Mouse (Mus musculus) myocyte (in vitro differentiated cells): ENCODE measurements around the gene Hsd17b12. TPM values are rescaled to one million over a fixed set of nuclear protein-coding genes. Genes with fewer than 3 reads are reported as not detected.

Experiments used
- H3K27me3 ChIP-seq: one replicate; pipeline ENCODE4 v1.6.1; 2011; ENCODE audit not compliant: control insufficient read depth, insufficient read depth, insufficient read length
- H3K36me3 ChIP-seq: one replicate; pipeline ENCODE4 v1.6.1; 2011; ENCODE audit not compliant: control insufficient read depth, insufficient read depth
- H3K4me2 ChIP-seq: one replicate; pipeline ENCODE4 v1.6.1; 2011; ENCODE audit warnings: low read depth, control low read depth
- H3K4me3 ChIP-seq: one replicate; pipeline ENCODE4 v1.5.1; 2011; ENCODE audit warnings: mild to moderate bottlenecking, control low read depth, moderate library complexity
- H3K79me2 ChIP-seq: one replicate; pipeline ENCODE4 v1.6.1; 2011; ENCODE audit not compliant: control insufficient read depth, insufficient read depth
- H3ac ChIP-seq: one replicate; pipeline ENCODE4 v1.6.1; 2011; ENCODE audit not compliant: control insufficient read depth, insufficient read length
- CEBPB ChIP-seq: IDR thresholded peaks from 2 replicates; pipeline ENCODE4 v1.6.1; 2011; ENCODE audit warnings: mild to moderate bottlenecking, moderate library complexity; ENCODE audit not compliant: poor library complexity, insufficient read depth, severe bottlenecking
- E2F4 ChIP-seq: IDR thresholded peaks from one replicate; pipeline ENCODE4 v1.6.1; 2011; ENCODE audit warnings: mild to moderate bottlenecking, control low read depth, moderate library complexity; ENCODE audit not compliant: insufficient read depth
- MAX ChIP-seq: IDR thresholded peaks from one replicate; pipeline ENCODE4 v1.6.1; 2011; ENCODE audit warnings: low read depth, mild to moderate bottlenecking, control low read depth
- MYOD1 ChIP-seq, 3 experiments: IDR thresholded peaks; one replicate each; pipeline ENCODE4 v1.6.1; 2011; ENCODE audit warnings: control low read depth in 2 of 3, low read depth in 2 of 3, mild to moderate bottlenecking in 2 of 3, moderate library complexity in 1 of 3; ENCODE audit not compliant: insufficient read length in 2 of 3, control insufficient read depth in 1 of 3
- MYOG ChIP-seq, 3 experiments: IDR thresholded peaks; one replicate each; pipeline ENCODE4 v1.6.1; 2011; ENCODE audit warnings: control low read depth in 2 of 3, low read depth in 2 of 3, mild to moderate bottlenecking in 2 of 3; ENCODE audit not compliant: insufficient read length in 2 of 3, control insufficient read depth in 1 of 3, insufficient read depth in 1 of 3
- POLR2A ChIP-seq: IDR thresholded peaks from one replicate; pipeline ENCODE4 v1.6.1; 2011; ENCODE audit warnings: low read depth, mild to moderate bottlenecking, control low read depth, moderate library complexity; ENCODE audit not compliant: insufficient read length
- POLR2AphosphoS2 ChIP-seq: IDR thresholded peaks from one replicate; pipeline ENCODE4 v1.6.1; 2011; ENCODE audit warnings: low read depth, control low read depth; ENCODE audit not compliant: insufficient read length
- REST ChIP-seq: IDR thresholded peaks from one replicate; pipeline ENCODE4 v1.6.1; 2011; ENCODE audit warnings: mild to moderate bottlenecking, control low read depth, moderate library complexity; ENCODE audit not compliant: insufficient read depth, insufficient read length
- SRF ChIP-seq: IDR thresholded peaks from one replicate; pipeline ENCODE4 v1.6.1; 2011; ENCODE audit warnings: low read depth; ENCODE audit not compliant: control insufficient read depth, insufficient read length
- TCF12 ChIP-seq: IDR thresholded peaks from one replicate; pipeline ENCODE4 v1.6.1; 2011; ENCODE audit warnings: mild to moderate bottlenecking, control low read depth; ENCODE audit not compliant: poor library complexity, insufficient read depth, severe bottlenecking
- TCF3 ChIP-seq: IDR thresholded peaks from one replicate; pipeline ENCODE4 v1.6.1; 2011; ENCODE audit warnings: low read depth, control low read depth; ENCODE audit not compliant: insufficient read length
- USF1 ChIP-seq: IDR thresholded peaks from one replicate; pipeline ENCODE4 v1.6.1; 2011; ENCODE audit warnings: low read depth, mild to moderate bottlenecking, control low read depth, moderate library complexity
- polyA plus RNA-seq: library from polyadenylated mRNA; unstranded; fragments of >200 nt; fragmentation: generic; extraction: Trizol; gene quantifications from one replicate; pipeline ENCODE4 v1.2.1, GENCODE M21; 2012; ENCODE audit warnings: missing spikeins

Hsd17b12 gene
- polyA plus RNA-seq, 1 experiment: 87.0 TPM

GRCm38 (mm10) chr2:94048733-94049470 is 108.9 kb downstream of the Hsd17b12 start:
- Histone ChIP-seq H3K4me2 (no peak overlapping the region), H3K4me3 (no peak overlapping the region), H3K27me3 (no peaks in the 10 kb centered on the region), H3ac (no peak overlapping the region), H3K36me3 (no peaks in the 10 kb centered on the region), H3K79me2 (peaks cover 12% of the 10 kb centered on the region)
- TF ChIP-seq MYOG (IDR thresholded peaks at IDR 0.05; ENCODE audit: control insufficient read depth in 1 of 3, insufficient read depth in 1 of 3, insufficient read length in 2 of 3, low read depth in 2 of 3) (no peak), E2F4 (no peak), MYOD1 (IDR thresholded peaks at IDR 0.05; ENCODE audit: control insufficient read depth in 1 of 3, insufficient read length in 2 of 3, low read depth in 2 of 3) (no peak), TCF12 (no peak), CEBPB (no peak), POLR2A (no peak), USF1 (no peak), POLR2AphosphoS2 (no peak), REST (no peak), TCF3 (no peak), SRF (no peak), MAX (no peak)

GRCm38 (mm10) chr2:94048271-94048670 is 109.5 kb downstream of the Hsd17b12 start:
- H3K4me3 ChIP-seq: no peak overlapping the region
- no peak overlapping the region for H3K4me2 ChIP-seq
- H3K27me3 ChIP-seq: no peaks in the 10 kb centered on the region
- no peaks in the 10 kb centered on the region for H3K36me3 ChIP-seq
- H3K79me2 ChIP-seq: peaks cover 12% of the 10 kb centered on the region
- TF ChIP-seq POLR2AphosphoS2 (no peak), MAX (no peak), MYOG (IDR thresholded peaks at IDR 0.05; ENCODE audit: control insufficient read depth in 1 of 3, insufficient read depth in 1 of 3, insufficient read length in 2 of 3, low read depth in 2 of 3) (no peak), CEBPB (no peak), REST (no peak), TCF3 (no peak), SRF (no peak)
- no peak overlapping the region for H3ac ChIP-seq

- TF ChIP-seq USF1 (no peak), TCF12 (no peak), SRF (no peak), REST (no peak), MYOD1 (IDR thresholded peaks at IDR 0.05; ENCODE audit: control insufficient read depth in 1 of 3, insufficient read length in 2 of 3, low read depth in 2 of 3) (no peak), E2F4 (no peak), MYOG (IDR thresholded peaks at IDR 0.05; ENCODE audit: control insufficient read depth in 1 of 3, insufficient read depth in 1 of 3, insufficient read length in 2 of 3, low read depth in 2 of 3) (no peak)
- H3K27me3 ChIP-seq: no peaks in the 10 kb centered on the region
- H3K4me3 ChIP-seq: no peak overlapping the region
- peaks cover 6% of the 10 kb centered on the region for H3K79me2 ChIP-seq
- no peaks in the 10 kb centered on the region for H3K36me3 ChIP-seq
- peak overlapping the region; percentile 52 for H3K4me2 ChIP-seq
- H3ac ChIP-seq: no peak overlapping the region
These were observed 112.2 kb downstream of the Hsd17b12 start for GRCm38 (mm10) chr2:94045411-94046090.

- no peak for TF ChIP-seq MYOD1 (IDR thresholded peaks at IDR 0.05; ENCODE audit: control insufficient read depth in 1 of 3, insufficient read length in 2 of 3, low read depth in 2 of 3)
- no peak for TF ChIP-seq USF1
- no peak for TF ChIP-seq CEBPB
- TF ChIP-seq SRF: no peak
- TF ChIP-seq MAX: no peak
- TF ChIP-seq E2F4: no peak
- TF ChIP-seq REST: no peak
- TF ChIP-seq TCF12: no peak
- no peak for TF ChIP-seq POLR2AphosphoS2
- no peak for TF ChIP-seq POLR2A
- H3K36me3 ChIP-seq: no peaks in the 10 kb centered on the region
- H3ac ChIP-seq: no peak overlapping the region
- H3K79me2 ChIP-seq: peaks cover 6% of the 10 kb centered on the region
- no peaks in the 10 kb centered on the region for H3K27me3 ChIP-seq
- H3K4me2 ChIP-seq: no peak overlapping the region
- no peak overlapping the region for H3K4me3 ChIP-seq
These were observed 113.6 kb downstream of the Hsd17b12 start for GRCm38 (mm10) chr2:94044174-94044573.
